Mouse (Mus musculus) c-Kit-positive CD71-positive TER-119-negative erythroid progenitor cells, embryonic 14.5 days (primary cell): Measurements from ENCODE around the gene Rbm19.

Source experiments
- DNase-seq: peaks from one replicate; pipeline ENCODE4 v3.0.0-alpha.2; 2013; ENCODE audit warnings: low read depth

The Rbm19 gene

DNA sequence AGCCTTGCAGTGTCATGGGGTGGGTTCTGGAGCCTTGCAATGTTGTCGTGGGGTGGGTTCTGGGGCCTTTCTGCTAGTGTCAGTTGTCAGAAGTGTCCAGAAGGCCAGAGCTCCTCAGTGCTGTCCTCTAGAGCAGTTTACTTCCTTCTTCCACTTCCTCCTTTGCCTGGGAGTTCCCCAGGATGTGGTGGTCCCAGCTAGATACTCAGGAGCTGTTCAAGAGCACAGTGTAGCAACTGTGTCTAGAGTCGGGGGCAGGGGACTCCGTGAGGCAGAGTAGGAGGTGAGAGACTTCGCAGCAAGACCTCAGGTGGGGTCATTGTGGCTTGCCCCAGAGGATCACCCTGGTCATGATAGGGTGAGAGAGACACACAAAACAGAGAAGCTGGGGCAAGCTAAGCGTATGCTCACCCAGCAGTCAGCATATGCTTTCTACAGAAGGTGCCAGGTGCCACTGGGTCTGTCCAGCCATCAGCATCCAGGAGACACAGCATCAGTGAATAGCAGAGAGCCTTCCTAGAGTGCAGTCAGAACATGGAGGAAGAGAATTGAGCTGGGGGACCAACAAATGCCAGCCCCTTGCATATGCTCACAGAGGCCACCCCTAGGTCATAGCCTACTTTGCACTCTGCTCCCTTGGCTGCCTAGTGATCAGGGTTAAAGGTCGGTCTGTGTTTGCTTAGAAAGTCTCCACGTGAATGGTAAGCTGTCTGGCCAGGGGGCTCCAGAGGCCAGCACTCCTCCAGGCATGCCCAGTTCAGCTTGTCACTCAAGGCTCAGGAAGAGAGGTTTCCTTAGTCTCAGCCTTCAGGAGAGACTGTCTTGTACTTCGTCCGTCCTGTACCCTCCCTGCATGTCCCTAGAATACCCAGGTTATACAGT is 49.0 kb downstream of the Rbm19 start:
- DNase-seq: no peak

DNA sequence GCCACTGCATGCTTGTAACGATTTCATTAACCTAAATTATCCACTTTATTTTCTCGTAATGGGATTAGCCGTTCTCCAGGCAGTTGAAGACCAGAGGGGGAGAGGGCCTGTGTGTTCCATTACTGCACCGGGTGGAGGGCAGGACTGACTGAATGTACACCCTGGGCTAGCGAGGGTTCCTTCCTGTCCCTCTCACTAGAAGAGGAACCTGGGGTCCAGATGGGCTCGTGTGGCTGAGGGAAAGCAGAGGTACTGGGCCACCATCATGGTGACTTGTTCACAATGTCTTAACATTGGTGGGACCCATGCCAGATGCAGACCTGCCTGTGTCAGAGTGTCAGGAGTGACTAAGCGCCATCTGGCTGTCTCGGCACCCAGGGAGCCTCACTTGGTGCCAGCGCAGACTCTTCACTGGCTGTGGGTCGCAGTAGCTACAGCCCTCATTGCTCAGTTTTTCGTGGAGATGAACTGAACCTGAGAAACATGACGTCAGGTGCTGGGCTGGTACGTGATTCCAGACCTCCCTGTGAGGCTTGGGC is 51.6 kb downstream of the Rbm19 start:
- DNase-seq: no peak

DNA sequence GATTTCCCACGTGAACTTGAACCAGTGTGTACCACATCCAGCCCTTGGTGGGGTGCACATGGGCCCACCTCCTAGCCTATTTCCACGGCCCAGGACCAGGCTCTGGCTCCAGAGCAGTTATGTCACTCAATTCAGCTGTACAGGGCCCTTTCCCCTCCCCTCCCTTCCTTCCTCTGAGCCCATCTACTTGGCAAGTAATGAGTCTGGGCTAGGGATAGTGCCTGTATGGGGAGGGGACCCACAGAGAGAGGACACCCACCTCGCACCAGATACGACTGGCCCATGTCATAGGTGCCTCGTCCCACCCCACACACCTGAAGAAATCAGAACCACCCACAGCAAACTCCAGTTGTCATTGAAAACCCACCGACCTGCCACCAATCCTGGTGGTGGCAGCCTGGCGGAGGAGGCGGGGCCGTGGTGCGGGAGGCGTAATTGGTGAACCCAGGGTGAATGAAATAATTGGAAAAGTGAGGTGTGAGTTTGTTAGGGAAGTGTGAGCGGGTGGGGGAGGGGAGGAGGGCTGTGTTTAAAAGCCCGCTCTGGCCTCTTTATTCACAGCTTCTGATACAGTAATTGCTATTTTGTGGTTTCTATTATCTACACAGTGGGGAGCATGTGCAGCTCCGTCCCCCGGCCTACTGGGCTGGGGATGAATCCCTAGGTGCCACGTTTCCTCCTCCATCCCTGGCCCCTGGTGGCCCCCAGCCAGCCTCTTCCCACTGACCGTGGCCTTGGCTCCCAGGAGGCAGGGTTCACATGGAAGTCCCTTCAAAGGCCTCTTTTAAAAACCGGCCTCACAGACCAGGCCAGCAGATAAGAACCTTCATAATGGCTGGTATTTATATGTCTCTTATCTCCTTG is 55.8 kb downstream of the Rbm19 start:
- no peak for DNase-seq

DNA sequence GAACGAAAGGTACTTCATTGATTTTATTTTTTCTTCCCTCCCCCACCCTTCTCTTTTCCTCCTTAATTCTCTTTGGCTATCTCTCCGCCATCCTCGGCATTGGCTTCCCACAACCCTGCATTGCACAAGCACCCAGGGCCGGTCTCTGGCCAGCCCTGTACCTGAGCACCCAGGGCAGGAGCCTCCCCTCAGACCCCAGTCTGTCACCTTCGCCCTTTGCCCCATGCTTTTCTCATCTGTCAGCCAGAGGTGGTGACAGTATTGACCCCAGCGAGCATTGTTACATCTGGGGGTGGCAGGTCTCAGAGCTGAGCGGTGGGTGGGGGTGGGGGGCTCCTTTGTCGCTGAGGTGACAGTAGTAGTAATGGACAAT is 56.5 kb downstream of the Rbm19 start:
- DNase-seq: no peak

DNA sequence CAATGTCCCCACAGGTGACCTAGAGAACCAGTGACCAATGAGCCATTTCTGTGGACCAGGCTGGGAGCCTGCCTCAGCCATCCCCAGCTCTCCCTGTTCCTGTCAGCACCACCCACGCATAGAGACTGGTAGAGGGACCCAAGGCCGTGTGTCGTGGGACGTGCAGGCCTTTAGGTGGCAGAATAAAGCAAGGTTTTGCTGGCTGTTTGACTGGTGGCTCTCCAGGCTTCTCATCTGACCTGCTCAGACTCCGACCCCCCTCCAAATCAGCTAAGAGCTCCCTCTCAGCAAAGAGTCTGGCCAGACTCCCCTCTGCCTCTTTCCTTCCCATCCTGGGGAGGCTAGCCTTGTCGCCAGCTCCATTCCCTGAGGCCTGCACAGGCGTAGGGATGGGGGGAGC is 58.1 kb downstream of the Rbm19 start:
- DNase-seq: no peak

DNA sequence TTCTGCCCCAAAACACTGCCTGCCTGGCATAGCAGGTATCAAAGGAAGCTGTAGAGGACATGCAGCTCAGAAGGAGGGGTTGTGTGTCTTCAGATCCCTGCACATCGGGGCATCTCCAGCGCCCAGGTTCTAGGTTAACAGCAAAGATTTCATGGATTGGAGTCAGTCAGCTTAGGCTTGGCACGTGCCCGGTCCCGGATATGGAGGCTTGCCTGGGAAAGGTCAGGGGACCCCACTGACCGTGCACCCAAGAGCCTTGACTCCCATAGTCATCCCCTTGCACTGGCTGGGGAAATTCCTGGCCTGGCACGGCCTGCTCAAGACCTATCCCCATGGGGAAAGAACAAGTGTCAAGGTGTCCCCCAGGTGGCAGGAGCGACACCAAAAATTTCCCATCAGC is 59.0 kb downstream of the Rbm19 start:
- DNase-seq: no peak

DNA sequence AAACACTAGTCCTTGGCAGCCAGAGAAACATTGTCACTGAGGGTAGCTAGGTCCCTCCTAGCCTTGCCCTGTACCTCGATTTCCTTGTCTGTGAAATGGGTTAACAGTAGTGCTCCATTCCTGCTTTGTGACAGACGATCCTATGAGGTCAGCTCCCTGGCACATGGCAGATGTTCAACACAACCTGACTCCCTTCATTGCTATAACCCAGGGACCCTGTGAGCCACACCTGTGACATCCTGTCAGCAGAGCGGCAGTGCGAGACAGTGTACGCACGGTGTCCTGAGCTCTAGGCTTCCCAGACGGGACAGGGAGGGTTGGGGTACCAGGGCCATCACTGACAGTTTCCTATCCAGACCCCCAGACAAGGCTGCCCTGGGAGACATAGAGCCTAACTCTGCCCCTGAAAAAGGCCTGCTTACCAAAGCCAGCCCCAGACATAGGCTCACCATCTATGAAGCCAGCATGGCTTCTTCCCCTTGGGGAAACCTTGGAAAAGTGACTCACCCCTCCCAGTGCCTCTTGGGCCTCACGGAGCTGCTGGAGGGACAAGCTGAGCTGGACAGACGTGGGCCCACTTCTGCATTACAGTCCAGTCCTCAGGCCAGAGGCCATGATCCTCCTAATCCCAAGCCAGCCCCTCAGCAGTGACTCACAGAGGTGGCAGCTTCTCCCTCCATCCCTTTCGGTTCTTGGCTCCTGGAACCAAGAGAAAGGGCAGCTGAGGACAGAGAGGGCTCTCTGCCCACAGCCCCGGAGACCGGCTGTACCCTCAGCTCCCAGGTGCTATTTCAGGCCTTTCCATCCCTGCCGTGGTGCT is 60.2 kb downstream of the Rbm19 start:
- DNase-seq: no peak

DNA sequence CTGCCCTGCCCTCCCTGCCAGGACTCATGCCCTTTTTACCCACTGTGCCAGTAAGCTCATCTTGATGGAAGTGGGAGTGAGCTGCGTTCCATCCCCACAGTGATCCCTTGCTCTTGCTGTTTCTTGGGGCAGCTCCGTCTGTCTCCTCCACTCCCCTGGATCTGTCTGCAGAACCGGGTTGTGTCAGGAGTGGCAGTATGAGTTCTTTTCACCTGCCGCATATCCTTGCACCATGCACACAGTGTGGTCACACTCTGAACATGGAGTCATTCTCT is 60.7 kb downstream of the Rbm19 start:
- DNase-seq: no peak

DNA sequence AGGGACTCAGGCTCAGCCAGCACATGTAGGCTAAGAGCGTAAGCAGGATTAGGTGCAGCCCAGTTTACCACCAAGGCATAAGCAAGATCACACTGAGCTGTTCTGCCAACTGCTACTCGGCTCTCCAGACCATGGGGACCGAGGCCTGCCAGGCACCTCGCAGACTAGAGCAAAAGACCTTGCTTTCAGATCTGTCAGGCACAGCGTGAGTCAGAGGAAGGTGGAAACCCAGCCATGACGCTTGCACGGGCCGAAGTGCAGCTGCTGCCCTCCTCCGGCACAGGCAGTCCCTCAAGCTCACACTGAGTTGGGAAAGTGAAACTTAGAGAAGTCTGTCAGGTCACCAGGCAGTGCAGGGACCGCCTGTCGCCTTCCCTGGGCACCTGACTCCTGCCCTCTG is 63.8 kb downstream of the Rbm19 start:
- no peak for DNase-seq

DNA sequence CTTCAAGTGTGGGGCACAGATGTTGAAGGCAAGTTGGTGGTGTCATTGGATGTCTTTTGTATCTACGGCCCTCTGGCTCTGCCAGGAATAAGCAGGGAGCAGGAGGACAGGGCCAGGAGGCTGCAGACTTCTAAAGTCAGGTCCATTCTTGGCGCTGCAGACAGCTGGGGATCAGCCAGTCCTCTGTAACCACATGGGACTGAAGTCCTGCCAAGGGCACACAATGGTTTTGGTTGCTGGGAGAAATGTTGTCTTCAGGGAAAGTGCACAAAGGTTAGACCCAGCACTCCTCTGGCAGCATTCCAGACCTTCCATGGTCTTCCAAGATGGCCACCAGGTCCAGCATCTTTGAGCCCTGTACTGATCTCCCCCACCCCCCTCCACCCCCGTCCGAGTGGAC is 65.1 kb downstream of the Rbm19 start:
- DNase-seq: no peak

DNA sequence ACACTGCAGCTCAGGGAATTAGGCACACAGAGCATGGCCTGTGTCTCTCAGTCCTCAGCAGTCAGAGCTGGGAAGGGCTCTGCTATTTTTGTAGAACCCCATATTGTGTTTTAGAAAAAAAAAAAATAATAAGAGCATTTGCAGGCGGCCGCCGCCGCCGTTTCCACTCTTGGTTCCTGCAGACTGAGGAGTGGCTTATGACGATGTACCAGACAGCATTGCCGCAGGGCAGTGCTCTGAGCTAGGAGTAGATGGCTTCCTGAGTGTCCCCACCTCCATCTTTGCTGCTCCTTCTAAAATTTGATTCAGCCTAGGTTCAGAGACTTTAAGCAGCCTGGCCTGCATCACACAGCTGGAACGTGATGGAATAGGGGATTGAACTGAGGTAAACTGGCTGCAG is 67.1 kb downstream of the Rbm19 start:
- DNase-seq: no peak

DNA sequence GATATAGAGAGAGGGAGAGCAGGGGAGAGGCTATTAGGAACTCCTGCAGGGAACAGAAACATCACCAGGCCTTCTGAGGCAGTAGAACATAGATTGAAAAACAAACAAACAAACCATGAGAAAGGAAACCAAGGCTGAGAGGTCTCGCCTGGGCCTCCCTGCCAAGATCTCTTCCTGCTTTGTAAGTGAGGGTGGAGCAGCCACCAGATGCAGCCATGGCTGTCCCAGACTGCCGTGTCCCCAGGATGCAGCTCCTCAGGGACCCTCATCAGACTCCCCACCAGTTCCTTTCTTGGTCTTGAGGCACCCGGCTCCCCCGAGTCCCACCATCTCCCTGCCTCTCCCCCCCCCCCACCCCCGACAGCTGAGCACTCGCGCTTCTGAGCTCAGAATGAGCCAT is 67.5 kb downstream of the Rbm19 start:
- DNase-seq: no peak

DNA sequence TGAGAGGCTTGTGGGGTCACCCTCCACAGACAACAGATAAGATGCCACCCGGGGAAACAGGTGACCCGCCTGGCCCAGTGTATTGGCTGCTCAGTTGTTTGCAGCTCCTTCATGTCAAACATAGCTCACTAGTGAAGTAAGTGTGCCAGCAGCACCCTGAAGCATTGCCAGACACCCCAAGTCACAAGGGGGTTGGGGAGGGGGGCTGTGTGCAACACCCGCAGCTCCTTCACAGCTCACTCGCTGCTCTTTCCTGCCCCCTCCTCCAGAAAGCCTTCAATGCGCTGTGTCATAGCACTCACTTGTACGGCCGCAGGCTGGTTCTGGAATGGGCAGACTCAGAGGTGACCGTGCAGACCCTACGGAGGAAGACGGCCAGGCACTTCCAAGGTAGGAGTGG is 69.7 kb downstream of the Rbm19 start:
- DNase-seq: no peak

DNA sequence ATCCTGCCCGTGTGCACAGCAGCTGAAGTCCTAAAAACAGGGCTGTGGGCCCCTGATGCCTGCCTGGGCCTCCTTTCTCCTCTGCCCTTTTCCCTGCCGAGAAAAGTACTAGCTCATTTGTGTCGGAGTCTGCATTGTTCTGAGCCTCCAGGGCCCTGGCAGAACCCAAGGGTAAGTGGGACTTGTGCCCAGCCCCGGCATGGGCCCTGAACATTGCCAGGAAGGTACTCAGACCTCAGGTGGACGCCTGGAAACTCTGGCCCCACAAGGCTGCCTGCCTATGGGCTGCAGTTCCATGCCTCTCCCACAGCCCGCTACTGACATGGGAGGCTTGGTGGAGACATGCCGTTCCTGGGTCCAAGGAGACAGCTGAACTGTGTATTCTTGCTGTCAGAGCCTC is 72.3 kb downstream of the Rbm19 start:
- no peak for DNase-seq

DNA sequence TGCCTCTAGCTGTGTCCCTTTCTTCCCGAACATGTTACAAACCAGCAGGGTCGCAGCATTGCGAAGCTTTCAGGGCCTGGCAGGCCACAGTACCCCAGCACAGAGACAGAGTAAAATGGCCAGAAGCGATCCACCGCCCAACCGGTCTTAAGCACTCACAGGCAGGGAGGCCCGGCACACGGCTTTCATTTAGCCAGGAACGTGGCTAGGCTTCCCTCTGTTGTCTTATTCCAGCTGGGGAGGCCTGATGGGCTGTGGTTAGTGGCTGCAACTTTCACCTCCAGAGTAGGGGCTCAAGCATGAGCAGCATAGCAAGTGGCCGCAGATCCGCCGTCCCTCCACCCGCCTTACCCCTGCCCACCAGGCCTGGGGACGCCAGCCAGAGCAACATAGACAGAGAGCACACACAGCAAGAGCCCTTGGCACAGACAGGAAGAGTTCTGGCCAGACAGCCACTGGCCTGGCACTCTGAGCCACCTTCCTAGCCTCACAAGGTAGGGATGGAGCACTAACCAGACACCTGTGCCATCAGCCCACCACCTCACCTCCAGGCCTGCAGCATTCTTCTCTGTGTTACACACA is 73.8 kb downstream of the Rbm19 start:
- DNase-seq: no peak

DNA sequence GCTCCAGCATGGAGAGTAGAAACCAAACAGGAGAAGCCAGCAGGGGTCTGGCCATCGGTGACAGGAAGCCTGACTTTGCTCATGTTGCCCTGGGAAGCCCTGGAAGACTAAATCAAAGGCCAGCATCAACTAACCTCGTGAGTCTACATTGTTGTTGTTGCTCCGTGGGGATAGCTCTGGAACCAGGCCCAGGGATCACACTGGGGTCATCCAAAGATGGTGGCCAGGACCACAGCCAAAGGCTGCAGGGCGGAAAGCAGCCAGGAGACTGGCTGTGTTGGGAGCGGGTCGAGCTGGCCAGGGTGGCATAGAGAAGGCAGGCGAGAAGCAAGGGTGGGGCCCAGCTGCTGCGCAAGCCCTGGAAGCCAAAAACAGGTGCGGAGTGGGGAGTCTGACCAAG is 75.4 kb downstream of the Rbm19 start:
- no peak for DNase-seq

DNA sequence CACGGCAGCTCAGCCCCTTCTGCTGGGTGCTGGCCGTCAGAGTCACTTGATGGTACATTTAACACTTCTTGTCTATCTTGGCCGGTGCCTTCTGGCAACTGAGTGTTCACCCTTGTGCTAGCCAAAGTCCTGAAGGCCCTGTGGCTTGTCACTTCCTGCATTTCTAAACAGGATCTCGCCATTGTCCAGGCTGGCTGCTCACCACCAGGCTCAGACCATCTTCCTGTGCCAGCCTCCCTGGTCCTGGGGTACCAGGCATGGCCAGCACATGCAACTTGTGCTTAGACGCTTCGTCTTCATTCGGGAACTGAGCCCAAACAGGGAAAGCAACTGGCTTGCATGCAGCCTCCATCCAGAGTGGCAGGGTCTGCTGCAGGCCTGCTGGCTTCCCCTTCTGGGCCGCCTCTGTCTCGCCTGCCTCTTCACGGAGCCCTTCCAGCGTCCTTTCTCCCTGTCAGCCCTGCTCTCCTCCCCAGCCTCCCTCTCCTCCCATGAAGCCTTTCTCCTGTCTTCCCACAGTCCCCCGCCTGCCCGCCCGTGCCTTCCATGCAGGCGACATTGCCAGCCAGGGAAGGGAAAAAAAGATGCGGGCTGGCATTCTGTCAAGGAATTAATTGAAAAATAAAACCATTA is 78.2 kb downstream of the Rbm19 start:
- no peak for DNase-seq

DNA sequence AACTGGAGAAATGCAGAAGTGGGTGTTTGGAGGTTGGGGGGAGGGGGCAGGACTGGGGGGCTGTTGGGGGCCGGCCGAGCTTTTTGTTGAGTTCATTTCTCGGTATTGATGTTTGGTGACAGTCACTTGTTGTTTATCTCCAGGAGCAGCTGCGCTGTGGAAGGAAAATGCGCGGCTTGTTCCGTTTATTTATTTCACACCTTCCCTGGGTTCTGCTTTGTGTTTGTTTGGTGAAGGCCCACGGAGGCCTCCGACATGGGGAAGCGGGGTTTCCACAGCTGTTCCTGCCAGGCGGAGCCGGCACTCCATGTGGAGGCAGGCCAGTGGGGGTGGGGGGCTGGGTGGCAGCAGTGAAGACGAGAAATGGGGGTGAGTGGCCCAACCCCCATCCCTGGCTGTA is 78.7 kb downstream of the Rbm19 start:
- no peak for DNase-seq

DNA sequence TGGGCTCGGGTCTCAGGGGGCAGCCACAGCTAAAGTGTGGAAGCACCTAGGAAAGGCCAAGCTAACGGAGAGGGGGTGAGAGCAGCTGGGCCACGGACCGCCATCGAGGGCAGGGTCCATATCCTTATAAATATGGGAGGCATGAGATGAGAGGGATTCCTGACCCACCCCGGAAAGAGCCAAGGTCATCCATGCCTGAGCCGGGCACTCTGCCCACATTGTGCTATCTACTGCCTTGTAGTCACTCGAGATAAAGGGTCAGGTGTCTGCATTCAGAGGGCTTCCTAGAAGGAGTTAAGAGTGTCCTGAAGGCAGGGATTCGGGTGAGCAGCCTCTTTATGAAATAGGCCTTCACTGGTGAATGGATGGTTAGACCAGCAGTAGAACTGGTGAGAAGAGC is 80.6 kb downstream of the Rbm19 start:
- DNase-seq: no peak

DNA sequence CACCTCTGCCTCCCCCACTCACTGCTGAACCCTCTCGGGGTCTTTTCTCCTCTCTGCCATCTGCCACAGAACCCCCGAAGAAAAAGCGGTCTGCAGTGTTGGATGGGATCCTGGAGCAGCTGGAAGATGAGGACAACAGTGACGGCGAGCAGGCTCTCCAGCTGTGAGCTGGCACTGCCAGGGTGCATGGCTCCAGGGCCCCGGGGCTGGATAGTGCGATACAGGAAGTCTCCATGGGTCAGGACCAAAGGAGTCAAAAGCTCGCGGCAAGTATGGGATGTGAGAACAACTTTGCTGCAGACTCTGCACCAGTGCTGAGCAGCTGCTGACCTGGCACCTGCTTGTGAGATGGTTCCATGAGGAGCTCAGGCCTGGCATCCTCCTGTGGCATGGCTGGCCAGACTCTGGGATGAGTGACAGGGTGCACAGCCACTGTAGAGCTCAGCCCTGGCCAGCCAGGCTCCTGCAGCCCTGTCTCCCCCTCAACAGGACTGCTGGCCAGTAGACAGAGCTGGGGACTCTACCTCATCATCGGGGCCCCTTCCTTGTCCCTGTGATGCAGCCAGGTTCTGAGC is 81.6 kb downstream of the Rbm19 start:
- no peak for DNase-seq

DNA sequence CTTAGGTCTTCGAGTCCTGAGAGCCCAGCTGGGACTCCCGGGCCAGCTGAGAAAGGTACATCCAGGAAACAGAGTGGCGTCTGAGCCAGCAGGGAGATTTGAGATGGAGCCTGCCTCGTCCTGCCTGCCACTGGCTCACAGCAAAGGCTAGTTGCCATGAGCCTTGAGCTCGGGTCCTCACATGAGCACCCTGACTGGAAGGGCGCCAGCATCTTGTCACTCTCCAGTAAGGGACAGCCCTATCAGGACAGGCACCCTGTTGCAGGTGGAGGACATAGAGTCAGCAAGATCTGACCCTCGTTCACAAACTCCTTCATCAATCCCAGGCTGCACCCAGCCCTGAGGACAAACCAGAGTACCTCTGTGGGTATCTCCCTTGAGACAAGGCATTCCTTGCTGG is 83.6 kb downstream of the Rbm19 start:
- no peak for DNase-seq
